Mouse (Mus musculus): ENCODE data around the gene Nwd2. TPM values are rescaled to one million over a fixed set of nuclear protein-coding genes. Genes with fewer than 3 reads are reported as not detected.

Nwd2 gene
- polyA plus RNA-seq (2012; rRNA removed; ENCODE audit: low replicate concordance), result 0.02 TPM in 1 of 2 replicates, not detected in the other

DNA sequence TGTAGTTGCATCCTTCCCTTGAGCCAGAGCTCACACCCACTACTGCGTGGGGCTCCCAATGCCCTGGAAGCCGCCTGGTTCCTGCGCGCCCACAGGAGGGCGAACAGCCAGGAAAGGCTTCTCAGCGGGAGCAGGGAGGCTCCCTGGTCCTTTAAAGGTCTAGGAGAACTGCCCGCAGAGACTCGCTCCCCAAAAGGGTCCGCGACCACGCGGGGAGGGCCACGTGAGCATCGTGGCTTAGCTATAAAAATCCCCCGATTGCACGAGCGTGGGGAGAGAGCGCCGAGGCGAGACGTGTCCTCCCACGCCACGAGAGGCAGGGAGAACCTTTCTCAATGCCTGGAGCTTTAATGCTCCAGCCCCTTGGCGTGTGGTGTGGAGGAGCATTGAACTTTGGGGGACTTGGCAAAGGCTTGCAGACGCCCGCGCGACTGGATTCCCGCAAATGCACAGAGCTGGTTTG, at the start of gene Nwd2:
Gene Nwd2 (plus strand): TSS at position 33 of the 463 bp plus-strand sequence.

DNA sequence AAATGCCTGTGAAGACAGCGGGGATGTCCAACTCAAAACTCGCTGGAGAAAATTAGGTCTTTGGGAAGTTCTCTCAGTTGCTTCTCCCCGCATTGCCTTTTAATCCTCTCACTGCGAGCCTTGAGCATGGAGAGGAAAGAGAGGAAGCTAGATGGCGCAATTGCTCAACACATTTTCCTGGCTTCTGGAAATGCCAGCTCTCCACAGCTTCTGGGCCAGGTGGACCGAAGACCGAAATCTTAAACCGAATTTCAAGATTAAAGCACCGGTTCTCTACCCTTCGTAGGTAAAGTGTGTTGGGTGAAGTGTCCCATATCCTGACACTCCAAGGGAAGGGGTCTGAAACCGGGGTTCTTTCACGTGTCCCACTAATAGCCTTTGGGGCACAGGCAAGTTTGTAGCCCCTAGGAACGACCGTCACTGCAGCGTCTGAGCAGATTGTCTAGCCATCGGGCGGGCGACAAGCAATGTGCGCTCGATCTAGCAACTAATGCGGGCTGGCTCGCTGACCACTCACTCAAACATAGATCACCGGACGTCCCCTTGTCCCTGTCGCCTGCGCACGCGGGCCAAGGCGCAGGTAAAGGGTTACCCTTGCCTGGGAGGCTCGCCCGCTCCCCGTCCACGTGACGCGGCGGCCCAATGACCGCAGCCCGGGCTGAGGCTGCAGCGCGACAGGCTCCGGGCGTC, 163.1 kb downstream of the Nwd2 start, which contains the start of gene 0610040J01Rik:
Gene 0610040J01Rik (plus strand): TSS at position 545 of the 690 bp plus-strand sequence.

Other genes starting within 250 kb of the Nwd2 start
- 5.6 and 5.8 TPM in 2 replicates for gene 0610040J01Rik, start 163.3 kb downstream of the Nwd2 start, polyA plus RNA-seq (2012; rRNA removed; ENCODE audit: low replicate concordance)